Mouse (Mus musculus) CH12.LX (cell line): ENCODE measurements around the gene Nr2e1.

Source experiments
- ETS1 ChIP-seq: conservative IDR thresholded peaks from 2 replicates; pipeline ENCODE4 v1.6.1; 2012; ENCODE audit warnings: low read depth, mild to moderate bottlenecking, inconsistent platforms, low read length, improper control_type of control experiment, moderate library complexity
- GABPA ChIP-seq: IDR thresholded peaks from 2 replicates; pipeline ENCODE4 v1.6.1; 2012; ENCODE audit warnings: low read depth, low read length, improper control_type of control experiment, inconsistent platforms; ENCODE audit not compliant: insufficient replicate concordance
- KAT2A ChIP-seq: IDR thresholded peaks from 2 replicates; pipeline ENCODE4 v1.6.1; 2012; ENCODE audit warnings: low read length, improper control_type of control experiment, inconsistent platforms; ENCODE audit not compliant: insufficient replicate concordance
- MAFK ChIP-seq: IDR thresholded peaks from 2 replicates; pipeline ENCODE4 v1.6.1; 2011; ENCODE audit warnings: low read length, improper control_type of control experiment; ENCODE audit not compliant: insufficient replicate concordance

GRCm38 (mm10) chr10:42631754-42632452 is 48.5 kb upstream of the Nr2e1 start:
- no peak for TF ChIP-seq ETS1
- TF ChIP-seq KAT2A, result no peak
- no peak for TF ChIP-seq GABPA
- no peak for TF ChIP-seq MAFK
